Mouse (Mus musculus) heart, embryonic 14.5 days (tissue): ENCODE data around the gene Nomo1. TPM values are rescaled to one million over a fixed set of nuclear protein-coding genes. Genes with fewer than 3 reads are reported as not detected.
A peak's percentile ranks its signal among the peaks of the same experiment; 100 is the strongest.

Source experiments
- ATAC-seq: fragments of 200-750 bp; cut with Nextera tagmentation; 2 replicates; pipeline ENCODE4 v1.8.0; 2017; ENCODE audit warnings: low read depth, moderate TSS enrichment; ENCODE audit not compliant: insufficient number of reproducible peaks, insufficient read depth, low FRiP score
- H3K27ac ChIP-seq, 2 experiments: fragments of 200-500 bp in 1 of 2; fragments of 300-500 bp in 1 of 2; sonication (generic) in 1 of 2; replicated peaks in 1 of 2; 2 replicates each; pipeline ENCODE4 v1.5.1; 2012 to 2014; ENCODE audit warnings: low read depth in 2 of 2, low read length in 2 of 2, control low read depth in 1 of 2, mild to moderate bottlenecking in 1 of 2, mixed read lengths in 1 of 2; ENCODE audit not compliant: control insufficient read depth in 1 of 2, insufficient read depth in 1 of 2
- H3K27me3 ChIP-seq: fragments of 300-500 bp; sonication (generic); 2 replicates; pipeline ENCODE4 v1.6.1; 2014; ENCODE audit warnings: mild to moderate bottlenecking, low read length, control low read depth; ENCODE audit not compliant: control insufficient read depth, insufficient read depth
- H3K36me3 ChIP-seq: fragments of 300-500 bp; sonication (generic); 2 replicates; pipeline ENCODE4 v1.6.1; 2014; ENCODE audit warnings: mild to moderate bottlenecking, control low read depth, low read length, mixed read lengths; ENCODE audit not compliant: control insufficient read depth, insufficient read depth
- H3K4me1 ChIP-seq, 2 experiments: fragments of 200-500 bp in 1 of 2; fragments of 300-500 bp in 1 of 2; sonication (generic) in 1 of 2; 2 replicates each; pipeline ENCODE4 v1.6.1; 2012 to 2014; ENCODE audit warnings: low read length in 2 of 2, control low read depth in 1 of 2, mixed read lengths in 1 of 2; ENCODE audit not compliant: control insufficient read depth in 2 of 2, insufficient read depth in 2 of 2
- H3K4me2 ChIP-seq: fragments of 300-500 bp; sonication (generic); 2 replicates; pipeline ENCODE4 v1.6.1; 2014; ENCODE audit warnings: mild to moderate bottlenecking, low read length
- H3K4me3 ChIP-seq, 2 experiments: fragments of 200-500 bp in 1 of 2; fragments of 300-500 bp in 1 of 2; sonication (generic) in 1 of 2; 2 replicates each; pipeline ENCODE4 v1.5.1; 2012 to 2014; ENCODE audit warnings: low read length in 2 of 2, mild to moderate bottlenecking in 2 of 2, control low read depth in 1 of 2, low read depth in 1 of 2, moderate library complexity in 1 of 2; ENCODE audit not compliant: control insufficient read depth in 1 of 2, insufficient read depth in 1 of 2
- H3K9ac ChIP-seq: fragments of 300-500 bp; sonication (generic); 2 replicates; pipeline ENCODE4 v1.6.1; 2014; ENCODE audit warnings: mild to moderate bottlenecking, low read length
- H3K9me3 ChIP-seq: fragments of 300-500 bp; sonication (generic); 2 replicates; pipeline ENCODE4 v1.6.1; 2016; ENCODE audit warnings: low read length, control low read depth; ENCODE audit not compliant: control insufficient read depth
- WGBS: fragments of 180-500 bp; shearing (Covaris S2); extraction: QIAGEN DNeasy Blood & Tissue Kit; methylation state at CpG from one replicate; pipeline ENCODE4 v1.1.7; 2014; 5-methylcytosine and 5-hydroxymethylcytosine counted together
- polyA plus RNA-seq: library from polyadenylated mRNA; unstranded; fragments of >200 nt; fragmentation: Nextera tagmentation; extraction: Ambion mirVana; gene quantifications from 2 replicates; pipeline ENCODE4 v1.2.1, GENCODE M21; 2014

Nomo1 gene
- polyA plus RNA-seq, 1 experiment from 2014 or later = 20.3 TPM

DNA sequence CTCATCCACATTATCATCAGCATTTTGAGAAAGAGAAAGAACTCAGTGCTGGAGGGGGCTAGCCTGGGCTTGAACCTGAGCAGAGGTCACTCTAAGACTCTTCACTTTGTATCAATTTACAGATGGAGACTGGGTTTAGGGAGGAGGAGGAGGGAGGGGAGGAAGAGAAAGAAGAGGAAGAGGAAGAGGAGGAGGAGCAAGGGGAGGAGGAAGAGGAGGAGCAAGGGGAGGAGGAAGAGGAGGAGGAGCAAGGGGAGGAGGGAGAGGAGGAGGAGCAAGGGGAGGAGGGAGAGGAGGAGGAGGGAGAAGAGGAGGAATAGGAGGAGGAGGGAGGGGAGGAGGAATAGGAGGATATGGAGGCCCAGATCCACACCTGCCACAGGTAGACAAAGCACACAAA, 21.4 kb upstream of the Nomo1 start:
- H3K4me1 ChIP-seq = peaks cover 0 to 5% of the 10 kb centered on the region in 2 experiments; a peak in 1 of 4 replicates
- H3K27ac ChIP-seq = no peak overlapping the region
- H3K36me3 ChIP-seq = no peaks in the 10 kb centered on the region
- no peak; the same call in 1 of the 2 replicates for ATAC-seq
- no peaks in the 10 kb centered on the region for H3K9me3 ChIP-seq
- no peak overlapping the region for H3K4me2 ChIP-seq
- H3K27me3 ChIP-seq = peaks cover 4% of the 10 kb centered on the region; the same call in 1 of the 2 replicates
- no peak overlapping the region for H3K9ac ChIP-seq
- H3K4me3 ChIP-seq = no peak overlapping the region

DNA sequence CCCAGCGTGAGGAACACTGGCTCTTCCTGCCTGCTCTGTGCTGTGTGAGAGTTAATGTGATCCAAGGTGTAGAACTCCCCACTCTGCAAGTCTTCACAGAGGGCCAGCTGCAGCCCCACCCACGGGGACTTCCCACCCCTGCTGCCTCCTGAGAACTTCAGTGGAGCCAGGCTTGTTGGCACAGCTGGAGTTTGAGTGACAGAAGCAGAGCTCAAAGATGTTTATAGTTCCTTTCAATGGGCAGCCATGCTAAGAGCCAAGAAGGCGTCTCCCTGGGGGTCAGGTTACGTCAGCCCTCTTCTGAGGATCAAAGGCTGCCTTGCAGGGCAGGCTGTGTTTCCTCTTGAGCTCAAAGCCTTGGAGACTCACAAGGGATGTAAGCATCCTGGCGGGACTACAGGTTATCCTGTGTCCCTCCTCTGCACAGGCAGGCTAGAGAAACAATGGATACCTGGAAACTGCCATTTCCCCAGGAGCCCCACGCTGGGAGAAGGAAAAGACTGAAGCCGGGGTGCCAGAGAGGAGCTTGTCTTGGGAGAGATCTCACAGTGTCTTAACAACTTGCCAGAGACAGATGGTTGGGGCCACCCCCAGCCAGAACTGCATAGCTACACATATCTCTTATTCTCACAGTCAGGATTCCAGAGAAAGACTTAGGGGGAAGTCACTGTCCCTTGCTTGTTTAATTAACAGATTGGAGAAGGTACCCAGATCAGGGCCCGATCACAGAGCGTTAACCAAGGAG, 20.1 kb upstream of the Nomo1 start:
- no peak for ATAC-seq
- no peaks in the 10 kb centered on the region for H3K36me3 ChIP-seq
- 0 out of 4 replicates have a peak overlapping the region, but pooled peaks of 1 of the 2 experiments have one; percentile 14 for H3K27ac ChIP-seq
- H3K27me3 ChIP-seq = peaks cover 4% of the 10 kb centered on the region; the same call in 1 of the 2 replicates
- no peaks in the 10 kb centered on the region for H3K9me3 ChIP-seq
- no peak overlapping the region for H3K4me2 ChIP-seq
- peaks cover 0 to 5% of the 10 kb centered on the region in 2 experiments; a peak in 1 of 4 replicates for H3K4me1 ChIP-seq
- H3K4me3 ChIP-seq = no peak overlapping the region
- WGBS = 19% methylated on average over 9 of the region's 9 CpGs
- H3K9ac ChIP-seq = no peak overlapping the region

GRCm38 (mm10) chr7:46019594-46019993, 13.9 kb upstream of the Nomo1 start:
- Histone ChIP-seq H3K27me3 (no peaks in the 10 kb centered on the region), H3K4me2 (no peak overlapping the region), H3K9ac (no peak overlapping the region), H3K4me3 (no peak overlapping the region), H3K36me3 (no peaks in the 10 kb centered on the region), H3K27ac (no peak overlapping the region), H3K4me1 (peaks cover 0 to 2% of the 10 kb centered on the region in 2 experiments; a peak in 1 of 4 replicates), H3K9me3 (no peaks in the 10 kb centered on the region)
- no peak for ATAC-seq
- 61% methylated on average over 3 of the region's 3 CpGs for WGBS

DNA sequence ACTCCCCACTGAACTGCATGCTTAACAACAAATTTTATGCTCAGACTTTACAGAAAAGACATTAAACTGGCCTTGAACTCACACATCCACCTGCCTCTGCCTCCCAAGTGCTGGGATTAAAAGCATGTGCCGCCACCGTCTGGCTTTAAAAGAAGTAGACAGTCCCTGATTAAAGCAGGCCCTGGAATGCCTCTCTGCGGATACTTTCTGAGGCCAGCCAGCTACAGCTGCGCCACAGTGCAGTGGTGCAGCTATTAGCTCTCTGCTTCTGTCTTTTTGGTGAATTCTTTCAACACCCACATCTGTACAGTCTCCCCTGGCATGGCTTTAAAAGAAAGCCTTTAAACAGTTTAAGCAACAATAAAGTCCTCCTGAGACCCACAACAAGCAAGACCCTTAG, 11.5 kb upstream of the Nomo1 start:
- H3K9ac ChIP-seq = no peak overlapping the region

DNA sequence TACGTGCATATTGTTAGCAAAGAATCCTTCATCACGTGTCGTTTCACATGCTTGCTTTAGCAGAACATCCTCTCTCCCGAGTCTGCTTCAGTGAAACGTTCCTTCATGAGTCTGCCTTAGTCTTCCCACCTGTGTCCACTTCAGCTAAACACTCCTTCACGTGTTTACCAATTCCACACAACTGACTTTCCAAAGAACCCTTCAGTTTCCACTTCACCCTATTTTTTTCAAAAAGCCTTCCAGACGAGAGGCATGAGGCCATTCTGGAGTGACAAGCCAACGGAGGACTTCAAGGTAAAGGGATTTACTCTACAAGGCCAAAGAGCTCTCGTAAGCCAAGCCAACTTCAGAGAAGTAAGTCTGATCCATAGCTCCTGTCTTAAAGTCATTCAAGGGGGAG, 8.1 kb upstream of the Nomo1 start:
- Histone ChIP-seq H3K36me3 (no peaks in the 10 kb centered on the region), H3K9ac (no peak overlapping the region), H3K4me3 (no peak overlapping the region), H3K4me1 (no peaks in the 10 kb centered on the region), H3K4me2 (no peak overlapping the region), H3K27me3 (peaks cover 4% of the 10 kb centered on the region), H3K9me3 (no peaks in the 10 kb centered on the region), H3K27ac (no peak overlapping the region)
- ATAC-seq = no peak
- WGBS = 66% methylated on average over 9 of the region's 9 CpGs

More for the DNA sequence above, 11.5 kb upstream of the Nomo1 start:
- Histone ChIP-seq H3K4me3 (no peak overlapping the region), H3K9me3 (no peaks in the 10 kb centered on the region), H3K27ac (no peak overlapping the region), H3K4me1 (peaks cover 0 to 2% of the 10 kb centered on the region in 2 experiments; a peak in 1 of 4 replicates), H3K36me3 (no peaks in the 10 kb centered on the region), H3K27me3 (no peaks in the 10 kb centered on the region), H3K4me2 (no peak overlapping the region)
- WGBS = 23% methylated on average over 4 of the region's 4 CpGs
- ATAC-seq = no peak

- H3K4me3 ChIP-seq = no peak overlapping the region
- H3K4me2 ChIP-seq = no peak overlapping the region
- WGBS = 79% methylated on average over 10 of the region's 10 CpGs
- no peaks in the 10 kb centered on the region for H3K36me3 ChIP-seq
- H3K9me3 ChIP-seq = no peaks in the 10 kb centered on the region
- ATAC-seq = no peak
- H3K27me3 ChIP-seq = peaks cover 4% of the 10 kb centered on the region
- no peaks in the 10 kb centered on the region for H3K4me1 ChIP-seq
- H3K27ac ChIP-seq = no peak overlapping the region
- no peak overlapping the region for H3K9ac ChIP-seq
These were observed 4.8 kb upstream of the Nomo1 start for GRCm38 (mm10) chr7:46028681-46029080.

GRCm38 (mm10) chr7:46029299-46030144, 4.0 kb upstream of the Nomo1 start:
- Histone ChIP-seq H3K4me2 (peak overlapping the region; percentile 44), H3K27ac (no peak overlapping the region), H3K36me3 (no peaks in the 10 kb centered on the region), H3K27me3 (peaks cover 4% of the 10 kb centered on the region), H3K4me1 (peaks cover 3 to 4% of the 10 kb centered on the region in 2 experiments), H3K9ac (peak overlapping the region; percentile 57; the same call in 1 of the 2 replicates), H3K4me3 (no peak overlapping the region), H3K9me3 (no peaks in the 10 kb centered on the region)
- no peak for ATAC-seq
- 60% methylated on average over 9 of the region's 9 CpGs for WGBS
